Mouse (Mus musculus) C2C12 (cell line): ENCODE measurements around the gene Igsf3.

Source experiments
- CTCF ChIP-seq: IDR thresholded peaks from one replicate; pipeline ENCODE4 v1.5.1; 2011; ENCODE audit not compliant: control insufficient read depth, insufficient read depth, insufficient read length
- MAX ChIP-seq: IDR thresholded peaks from one replicate; pipeline ENCODE4 v1.6.1; 2011; ENCODE audit warnings: mild to moderate bottlenecking, control low read depth
- USF1 ChIP-seq: IDR thresholded peaks from one replicate; pipeline ENCODE4 v1.6.1; 2011; ENCODE audit warnings: low read depth, mild to moderate bottlenecking, control low read depth, moderate library complexity

DNA sequence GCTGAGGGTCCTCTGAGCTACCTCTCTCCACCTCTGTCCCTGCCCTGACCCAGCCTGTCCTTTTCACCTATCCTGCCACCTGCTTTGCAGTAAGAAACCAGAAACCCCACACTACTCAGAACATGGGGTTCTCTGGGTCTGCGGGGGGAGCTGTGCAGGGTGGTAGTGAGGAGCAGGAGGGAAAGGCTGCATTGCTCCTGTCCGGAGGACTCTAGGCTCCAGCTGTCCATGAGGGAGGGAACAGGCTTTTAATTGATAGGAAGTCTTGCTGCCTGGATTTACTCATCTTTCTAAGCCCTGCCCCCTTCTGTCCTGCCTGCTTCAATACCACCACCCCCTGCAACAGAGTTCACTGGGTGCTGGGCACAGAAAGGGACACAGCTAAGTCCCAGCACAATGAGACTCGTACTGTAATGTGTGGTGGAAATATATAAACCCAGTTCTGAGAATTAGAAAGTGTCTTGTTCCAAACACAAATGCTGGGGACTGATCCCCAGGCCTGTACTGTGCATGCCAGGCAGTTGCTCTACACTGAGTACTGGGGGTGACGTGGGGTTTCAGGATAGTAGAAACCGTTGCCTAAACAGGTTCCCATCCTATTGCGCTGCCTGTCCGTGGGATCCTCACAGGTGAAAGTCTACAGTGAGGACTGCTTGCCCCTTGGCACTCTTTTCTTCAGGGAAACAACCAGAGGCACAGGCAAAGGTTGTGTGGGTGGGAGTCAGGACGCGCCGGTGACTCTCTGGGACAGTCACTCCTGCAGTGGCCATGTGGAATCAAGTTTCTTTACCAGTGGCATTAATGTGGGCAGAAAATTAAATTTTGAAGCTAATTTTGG lies 133.0 kb downstream of the Igsf3 start:
- TF ChIP-seq CTCF, result no peak
- no peak for TF ChIP-seq USF1
- no peak for TF ChIP-seq MAX
